Mouse (Mus musculus) embryonic facial prominence, embryonic 14.5 days (tissue): Measurements from ENCODE around the gene Vmn2r108. TPM values are rescaled to one million over a fixed set of nuclear protein-coding genes. Genes with fewer than 3 reads are reported as not detected.
"Not testable (repeated sequence)": the region's sequence is repeated elsewhere in the genome, so short reads cannot be mapped to it uniquely, and the experiment has no call there.

Experiments used
- ATAC-seq: fragments of 200-750 bp; cut with Nextera tagmentation; 2 replicates; pipeline ENCODE4 v1.8.0; 2017; ENCODE audit warnings: low read depth, moderate number of reproducible peaks, moderate TSS enrichment
- DNase-seq: peaks from one replicate; pipeline ENCODE4 v3.0.0-alpha.2; 2015; ENCODE audit warnings: low spot score
- H3K27ac ChIP-seq: fragments of 300-500 bp; sonication (generic); replicated peaks from 2 replicates; pipeline ENCODE4 v1.5.1; 2014; ENCODE audit warnings: low read depth, mild to moderate bottlenecking, low read length, moderate library complexity
- H3K27me3 ChIP-seq: fragments of 300-500 bp; sonication (generic); replicated peaks from 2 replicates; pipeline ENCODE4 v1.6.1; 2014; ENCODE audit warnings: low read length; ENCODE audit not compliant: control insufficient read depth, insufficient read depth
- H3K36me3 ChIP-seq: fragments of 300-500 bp; sonication (generic); 2 replicates; pipeline ENCODE4 v1.6.1; 2014; ENCODE audit warnings: low read length, mixed read lengths; ENCODE audit not compliant: control insufficient read depth, insufficient read depth
- H3K4me1 ChIP-seq: fragments of 300-500 bp; sonication (generic); 2 replicates; pipeline ENCODE4 v1.6.1; 2014; ENCODE audit warnings: antibody characterized with exemption, low read length; ENCODE audit not compliant: control insufficient read depth, insufficient read depth
- H3K4me2 ChIP-seq: fragments of 300-500 bp; sonication (generic); 2 replicates; pipeline ENCODE4 v1.6.1; 2014; ENCODE audit warnings: low read depth, mild to moderate bottlenecking, low read length, moderate library complexity, mixed read lengths
- H3K4me3 ChIP-seq: fragments of 300-500 bp; sonication (generic); 2 replicates; pipeline ENCODE4 v1.5.1; 2014; ENCODE audit warnings: low read depth, mild to moderate bottlenecking, low read length
- H3K9ac ChIP-seq: fragments of 300-500 bp; sonication (generic); 2 replicates; pipeline ENCODE4 v1.6.1; 2014; ENCODE audit warnings: low read depth, mild to moderate bottlenecking, low read length, moderate library complexity, mixed read lengths
- H3K9me3 ChIP-seq: fragments of 300-500 bp; sonication (generic); 2 replicates; pipeline ENCODE4 v1.6.1; 2016; ENCODE audit warnings: low read length; ENCODE audit not compliant: control insufficient read depth
- WGBS: fragments of 180-500 bp; shearing (Covaris S2); extraction: QIAGEN DNeasy Blood & Tissue Kit; methylation state at CpG from one replicate; pipeline ENCODE4 v1.1.7; 2014; 5-methylcytosine and 5-hydroxymethylcytosine counted together
- polyA plus RNA-seq: library from polyadenylated mRNA; unstranded; fragments of >200 nt; fragmentation: Nextera tagmentation; extraction: Ambion mirVana; gene quantifications from 2 replicates; pipeline ENCODE4 v1.2.1, GENCODE M21; 2014

Vmn2r108 gene
- polyA plus RNA-seq = not detected in 2 replicates

GRCm38 (mm10) chr17:20481231-20481630, at the start of gene Vmn2r108:
Gene Vmn2r108, minus strand, starts transcription at chr17:20481331.
- Histone ChIP-seq H3K27me3 (no peaks in the 10 kb centered on the region), H3K4me2 (no peak within 1 kb of the TSS), H3K9me3 (0 out of 2 replicates have a peak, but pooled peaks cover 3% of the 10 kb centered on the region), H3K4me1 (no peaks in the 10 kb centered on the region), H3K9ac (no peak within 1 kb of the TSS), H3K4me3 (no peak within 1 kb of the TSS), H3K27ac (no peak within 1 kb of the TSS), H3K36me3 (no peaks in the 10 kb centered on the region)
- DNase-seq (no peak), ATAC-seq (no peak)

DNA sequence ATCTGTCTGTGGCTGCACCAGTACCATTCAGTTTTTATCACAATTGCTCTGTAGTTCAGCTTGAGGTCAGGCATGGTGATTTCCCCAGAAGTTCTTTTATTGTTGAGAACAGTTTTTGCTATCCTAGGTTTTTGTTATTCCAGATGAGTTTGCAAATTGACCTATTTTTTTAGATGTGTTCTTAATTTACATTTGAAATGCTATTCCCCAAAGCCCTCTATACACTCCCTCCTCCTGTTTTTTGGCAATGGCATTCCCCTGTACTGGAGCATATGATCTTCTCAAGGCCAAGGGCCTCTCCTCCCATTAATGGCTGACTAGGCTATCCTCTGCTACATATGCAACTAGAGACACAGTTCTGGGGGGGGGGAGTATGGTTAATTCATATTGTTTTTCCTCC, 27.1 kb upstream of the Vmn2r108 start:
- DNase-seq, H3K27me3 ChIP-seq, H3K4me2 ChIP-seq, H3K4me1 ChIP-seq, ATAC-seq, H3K4me3 ChIP-seq, H3K36me3 ChIP-seq, H3K9me3 ChIP-seq, H3K9ac ChIP-seq, H3K27ac ChIP-seq: not testable (repeated sequence)

- no peaks in the 10 kb centered on the region for H3K9me3 ChIP-seq
- no peak within 1 kb of the TSS for H3K27ac ChIP-seq
- no peak within 1 kb of the TSS for H3K9ac ChIP-seq
- DNase-seq (no peak), ATAC-seq (no peak)
- H3K36me3 ChIP-seq = no peaks in the 10 kb centered on the region
- no peak within 1 kb of the TSS for H3K4me3 ChIP-seq
- H3K4me1 ChIP-seq = no peaks in the 10 kb centered on the region
- H3K27me3 ChIP-seq = no peaks in the 10 kb centered on the region
- H3K4me2 ChIP-seq = no peak within 1 kb of the TSS
Measured at GRCm38 (mm10) chr17:20497858-20498257, 16.7 kb upstream of the Vmn2r108 start, which contains the start of gene Vmn1r225. Gene Vmn1r225, plus strand, starts transcription at chr17:20498158.

GRCm38 (mm10) chr17:20473311-20473710, 7.8 kb downstream of the Vmn2r108 start:
- no peak overlapping the region for H3K27ac ChIP-seq
- H3K27me3 ChIP-seq = no peaks in the 10 kb centered on the region
- 64% methylated on average over 3 of the region's 3 CpGs for WGBS
- no peak overlapping the region for H3K4me3 ChIP-seq
- no peak for ATAC-seq
- H3K9me3 ChIP-seq = 0 out of 2 replicates have a peak, but pooled peaks cover 3% of the 10 kb centered on the region
- H3K9ac ChIP-seq = no peak overlapping the region
- no peaks in the 10 kb centered on the region for H3K4me1 ChIP-seq
- no peak for DNase-seq
- H3K36me3 ChIP-seq = no peaks in the 10 kb centered on the region
- no peak overlapping the region for H3K4me2 ChIP-seq

- no peak overlapping the region for H3K27ac ChIP-seq
- no peak for DNase-seq
Measured at GRCm38 (mm10) chr17:20439263-20439662, 41.9 kb downstream of the Vmn2r108 start.

DNA sequence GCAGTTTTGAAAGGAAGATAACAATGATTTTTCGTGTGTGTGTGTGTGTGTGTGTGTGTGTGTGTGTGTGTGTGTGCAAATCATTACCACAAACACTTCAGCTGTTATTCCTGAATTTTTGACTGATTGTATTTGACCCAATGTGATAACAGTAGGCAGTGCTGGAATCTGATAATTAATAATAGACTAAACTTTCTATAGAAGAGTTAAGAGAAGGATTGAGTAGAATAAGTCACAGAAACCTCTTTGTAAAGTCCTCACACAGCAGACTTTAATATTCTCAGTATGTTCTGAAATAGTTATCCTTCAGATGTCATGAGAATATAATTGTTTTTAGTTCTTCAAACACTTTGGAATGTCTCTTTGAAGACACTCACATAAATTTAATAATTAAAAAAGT, 67.3 kb downstream of the Vmn2r108 start, which contains the start of gene Vmn1r224:
TSS of gene Vmn1r224 (plus strand) at position 301 of the 400 bp plus-strand sequence.
- DNase-seq (no peak), ATAC-seq (no peak)
- H3K4me3 ChIP-seq = no peak within 1 kb of the TSS
- no peak within 1 kb of the TSS for H3K27ac ChIP-seq
- no peaks in the 10 kb centered on the region for H3K27me3 ChIP-seq
- WGBS = 36% methylated on average over 1 of the region's 1 CpGs
- H3K4me1 ChIP-seq = no peaks in the 10 kb centered on the region
- H3K9ac ChIP-seq = no peak within 1 kb of the TSS
- no peaks in the 10 kb centered on the region for H3K9me3 ChIP-seq
- H3K36me3 ChIP-seq = no peaks in the 10 kb centered on the region
- H3K4me2 ChIP-seq = no peak within 1 kb of the TSS

More at GRCm38 (mm10) chr17:20439263-20439662, 41.9 kb downstream of the Vmn2r108 start:
- no peaks in the 10 kb centered on the region for H3K27me3 ChIP-seq
- no peak for ATAC-seq
- H3K4me1 ChIP-seq = no peaks in the 10 kb centered on the region
- no peak overlapping the region for H3K9ac ChIP-seq
- H3K9me3 ChIP-seq = 0 out of 2 replicates have a peak, but pooled peaks cover 12% of the 10 kb centered on the region
- no peak overlapping the region for H3K4me3 ChIP-seq
- no peaks in the 10 kb centered on the region for H3K36me3 ChIP-seq
- H3K4me2 ChIP-seq = no peak overlapping the region

Other genes with a start within 250 kb of the Vmn2r108 start
- gene Vmn2r105, start 246.3 kb downstream of the Vmn2r108 start, polyA plus RNA-seq = not detected in 2 replicates
- not detected in 2 replicates for gene Vmn2r106, start 195.8 kb downstream of the Vmn2r108 start, polyA plus RNA-seq
- not detected in 2 replicates for gene Vmn2r107, start 136.1 kb downstream of the Vmn2r108 start, polyA plus RNA-seq
- 0.06 TPM in 1 of 2 replicates, not detected in the other for gene Vmn1r224, start 67.2 kb downstream of the Vmn2r108 start, polyA plus RNA-seq
- gene Vmn1r225, start 16.8 kb upstream of the Vmn2r108 start, polyA plus RNA-seq = not detected in 2 replicates
- not detected in 2 replicates for gene Vmn2r109, start 83.4 kb upstream of the Vmn2r108 start, polyA plus RNA-seq
- gene Vmn2r110, start 115.1 kb upstream of the Vmn2r108 start, polyA plus RNA-seq = 0.03 and 0.05 TPM in 2 replicates
- gene Fpr-rs3, start 143.5 kb upstream of the Vmn2r108 start, polyA plus RNA-seq = not detected in 2 replicates
- gene Vmn1r226, start 201.5 kb upstream of the Vmn2r108 start, polyA plus RNA-seq = not detected in 2 replicates
- gene Vmn1r227, start 248.5 kb upstream of the Vmn2r108 start, polyA plus RNA-seq = not detected in 2 replicates